Mouse (Mus musculus): ENCODE results near the gene Tacc2. TPM values are rescaled to one million over a fixed set of nuclear protein-coding genes. Genes with fewer than 3 reads are reported as not detected.

Gene Tacc2
- polyA plus RNA-seq, 1 experiment from 2014 or later, result 63.4 TPM

GRCm38 (mm10) chr7:130648061-130648460, 70.8 kb downstream of the Tacc2 start:
- H3K4me2 ChIP-seq (ENCODE audit: low read depth, low read length), result no peak overlapping the region

GRCm38 (mm10) chr7:130649257-130649656, 72.0 kb downstream of the Tacc2 start:
- no peak for ATAC-seq (ENCODE audit: low read depth)
- Histone ChIP-seq H3K27me3 (ENCODE audit: control insufficient read depth, insufficient read depth, low read length) (no peaks in the 10 kb centered on the region), H3K36me3 (ENCODE audit: control insufficient read depth, insufficient read depth, low read length) (no peaks in the 10 kb centered on the region), H3K4me3 (ENCODE audit: low read depth, low read length) (no peak overlapping the region), H3K4me2 (ENCODE audit: low read depth, low read length) (no peak overlapping the region), H3K27ac (ENCODE audit: low read depth, low read length) (no peak overlapping the region; the same call in 1 of the 2 replicates), H3K9me3 (ENCODE audit: control insufficient read depth, low read length) (no peaks in the 10 kb centered on the region), H3K9ac (replicated peaks; ENCODE audit: low read depth, low read length) (no peak overlapping the region), H3K4me1 (ENCODE audit: control insufficient read depth, insufficient read depth, low read length) (peaks cover 7% of the 10 kb centered on the region; the same call in 1 of the 2 replicates)
- 39% methylated on average over 7 of the region's 7 CpGs for WGBS

More at GRCm38 (mm10) chr7:130648061-130648460, 70.8 kb downstream of the Tacc2 start:
- Histone ChIP-seq H3K36me3 (ENCODE audit: control insufficient read depth, insufficient read depth, low read length) (no peaks in the 10 kb centered on the region), H3K9ac (replicated peaks; ENCODE audit: low read depth, low read length) (no peak overlapping the region), H3K27ac (ENCODE audit: low read depth, low read length) (no peak overlapping the region), H3K27me3 (ENCODE audit: control insufficient read depth, insufficient read depth, low read length) (no peaks in the 10 kb centered on the region), H3K9me3 (ENCODE audit: control insufficient read depth, low read length) (no peaks in the 10 kb centered on the region), H3K4me3 (ENCODE audit: low read depth, low read length) (no peak overlapping the region), H3K4me1 (ENCODE audit: control insufficient read depth, insufficient read depth, low read length) (peaks cover 4% of the 10 kb centered on the region; the same call in 1 of the 2 replicates)
- ATAC-seq (ENCODE audit: low read depth), result no peak
- WGBS, result 66% methylated on average over 4 of the region's 4 CpGs

GRCm38 (mm10) chr7:130650621-130651020, 73.4 kb downstream of the Tacc2 start:
- H3K4me1 ChIP-seq (ENCODE audit: control insufficient read depth, insufficient read depth, low read length), result peaks cover 7% of the 10 kb centered on the region; the same call in 1 of the 2 replicates
- 86% methylated on average over 5 of the region's 5 CpGs for WGBS
- no peak for ATAC-seq (ENCODE audit: low read depth)
- H3K36me3 ChIP-seq (ENCODE audit: control insufficient read depth, insufficient read depth, low read length), result no peaks in the 10 kb centered on the region
- no peaks in the 10 kb centered on the region for H3K27me3 ChIP-seq (ENCODE audit: control insufficient read depth, insufficient read depth, low read length)
- H3K4me2 ChIP-seq (ENCODE audit: low read depth, low read length), result no peak overlapping the region
- H3K27ac ChIP-seq (ENCODE audit: low read depth, low read length), result no peak overlapping the region
- no peak overlapping the region for H3K4me3 ChIP-seq (ENCODE audit: low read depth, low read length)
- H3K9ac ChIP-seq (replicated peaks; ENCODE audit: low read depth, low read length), result no peak overlapping the region
- no peaks in the 10 kb centered on the region for H3K9me3 ChIP-seq (ENCODE audit: control insufficient read depth, low read length)

GRCm38 (mm10) chr7:130653036-130653555, 75.9 kb downstream of the Tacc2 start:
- no peaks in the 10 kb centered on the region for H3K9me3 ChIP-seq (ENCODE audit: control insufficient read depth, low read length)
- 37% methylated on average over 6 of the region's 6 CpGs for WGBS
- no peak overlapping the region for H3K4me2 ChIP-seq (ENCODE audit: low read depth, low read length)
- no peak overlapping the region for H3K9ac ChIP-seq (replicated peaks; ENCODE audit: low read depth, low read length)
- peaks cover 3% of the 10 kb centered on the region; the same call in 1 of the 2 replicates for H3K4me1 ChIP-seq (ENCODE audit: control insufficient read depth, insufficient read depth, low read length)
- no peak for ATAC-seq (ENCODE audit: low read depth)
- H3K36me3 ChIP-seq (ENCODE audit: control insufficient read depth, insufficient read depth, low read length), result no peaks in the 10 kb centered on the region
- H3K4me3 ChIP-seq (ENCODE audit: low read depth, low read length), result no peak overlapping the region
- H3K27ac ChIP-seq (ENCODE audit: low read depth, low read length), result no peak overlapping the region
- no peaks in the 10 kb centered on the region for H3K27me3 ChIP-seq (ENCODE audit: control insufficient read depth, insufficient read depth, low read length)

- H3K9me3 ChIP-seq (ENCODE audit: control insufficient read depth, low read length), result no peaks in the 10 kb centered on the region
- no peak overlapping the region for H3K4me3 ChIP-seq (ENCODE audit: low read depth, low read length)
- no peaks in the 10 kb centered on the region for H3K27me3 ChIP-seq (ENCODE audit: control insufficient read depth, insufficient read depth, low read length)
- H3K9ac ChIP-seq (replicated peaks; ENCODE audit: low read depth, low read length), result no peak overlapping the region
- H3K27ac ChIP-seq (ENCODE audit: low read depth, low read length), result no peak overlapping the region
- no peak for ATAC-seq (ENCODE audit: low read depth)
- no peak overlapping the region for H3K4me2 ChIP-seq (ENCODE audit: low read depth, low read length)
- H3K4me1 ChIP-seq (ENCODE audit: control insufficient read depth, insufficient read depth, low read length), result peaks cover 3% of the 10 kb centered on the region; the same call in 1 of the 2 replicates
- no peaks in the 10 kb centered on the region for H3K36me3 ChIP-seq (ENCODE audit: control insufficient read depth, insufficient read depth, low read length)
- WGBS, result 82% methylated on average over 2 of the region's 2 CpGs
Observed at GRCm38 (mm10) chr7:130654562-130654961, 77.3 kb downstream of the Tacc2 start.

- H3K36me3 ChIP-seq (ENCODE audit: control insufficient read depth, insufficient read depth, low read length), result no peaks in the 10 kb centered on the region
- H3K4me1 ChIP-seq (ENCODE audit: control insufficient read depth, insufficient read depth, low read length), result peaks cover 3% of the 10 kb centered on the region; the same call in 1 of the 2 replicates
- no peak overlapping the region for H3K4me2 ChIP-seq (ENCODE audit: low read depth, low read length)
- no peak overlapping the region for H3K27ac ChIP-seq (ENCODE audit: low read depth, low read length)
- ATAC-seq (ENCODE audit: low read depth), result no peak
- 93% methylated on average over 8 of the region's 8 CpGs for WGBS
- no peak overlapping the region for H3K9ac ChIP-seq (replicated peaks; ENCODE audit: low read depth, low read length)
- H3K27me3 ChIP-seq (ENCODE audit: control insufficient read depth, insufficient read depth, low read length), result no peaks in the 10 kb centered on the region
- H3K4me3 ChIP-seq (ENCODE audit: low read depth, low read length), result no peak overlapping the region
- no peaks in the 10 kb centered on the region for H3K9me3 ChIP-seq (ENCODE audit: control insufficient read depth, low read length)
Observed at GRCm38 (mm10) chr7:130656965-130657364, 79.7 kb downstream of the Tacc2 start.

- 82% methylated on average over 13 of the region's 13 CpGs for WGBS
- Histone ChIP-seq H3K27ac (ENCODE audit: low read depth, low read length) (no peak overlapping the region), H3K4me1 (ENCODE audit: control insufficient read depth, insufficient read depth, low read length) (peaks cover 3% of the 10 kb centered on the region; the same call in 1 of the 2 replicates), H3K36me3 (ENCODE audit: control insufficient read depth, insufficient read depth, low read length) (no peaks in the 10 kb centered on the region), H3K27me3 (ENCODE audit: control insufficient read depth, insufficient read depth, low read length) (no peaks in the 10 kb centered on the region), H3K4me2 (ENCODE audit: low read depth, low read length) (no peak overlapping the region), H3K4me3 (ENCODE audit: low read depth, low read length) (no peak overlapping the region), H3K9me3 (ENCODE audit: control insufficient read depth, low read length) (no peaks in the 10 kb centered on the region), H3K9ac (replicated peaks; ENCODE audit: low read depth, low read length) (no peak overlapping the region)
- ATAC-seq (ENCODE audit: low read depth), result no peak
Observed at GRCm38 (mm10) chr7:130657751-130658150, 80.5 kb downstream of the Tacc2 start.

- no peaks in the 10 kb centered on the region for H3K27me3 ChIP-seq (ENCODE audit: control insufficient read depth, insufficient read depth, low read length)
- no peak overlapping the region for H3K27ac ChIP-seq (ENCODE audit: low read depth, low read length)
- H3K9ac ChIP-seq (replicated peaks; ENCODE audit: low read depth, low read length), result no peak overlapping the region
- H3K9me3 ChIP-seq (ENCODE audit: control insufficient read depth, low read length), result no peaks in the 10 kb centered on the region
- no peak overlapping the region for H3K4me2 ChIP-seq (ENCODE audit: low read depth, low read length)
- no peak overlapping the region for H3K4me3 ChIP-seq (ENCODE audit: low read depth, low read length)
- WGBS, result 93% methylated on average over 5 of the region's 5 CpGs
- no peaks in the 10 kb centered on the region for H3K36me3 ChIP-seq (ENCODE audit: control insufficient read depth, insufficient read depth, low read length)
- H3K4me1 ChIP-seq (ENCODE audit: control insufficient read depth, insufficient read depth, low read length), result no peaks in the 10 kb centered on the region; the same call in 1 of the 2 replicates
- no peak for ATAC-seq (ENCODE audit: low read depth)
Observed at GRCm38 (mm10) chr7:130659129-130659528, 81.9 kb downstream of the Tacc2 start.

GRCm38 (mm10) chr7:130662250-130662649, 85.0 kb downstream of the Tacc2 start:
- no peaks in the 10 kb centered on the region for H3K36me3 ChIP-seq (ENCODE audit: control insufficient read depth, insufficient read depth, low read length)
- no peaks in the 10 kb centered on the region for H3K9me3 ChIP-seq (ENCODE audit: control insufficient read depth, low read length)
- H3K27me3 ChIP-seq (ENCODE audit: control insufficient read depth, insufficient read depth, low read length), result no peaks in the 10 kb centered on the region
- H3K4me3 ChIP-seq (ENCODE audit: low read depth, low read length), result no peak overlapping the region
- 65% methylated on average over 5 of the region's 5 CpGs for WGBS
- no peak overlapping the region for H3K27ac ChIP-seq (ENCODE audit: low read depth, low read length)
- ATAC-seq (ENCODE audit: low read depth), result no peak
- H3K9ac ChIP-seq (replicated peaks; ENCODE audit: low read depth, low read length), result no peak overlapping the region
- no peaks in the 10 kb centered on the region; the same call in 1 of the 2 replicates for H3K4me1 ChIP-seq (ENCODE audit: control insufficient read depth, insufficient read depth, low read length)
- no peak overlapping the region for H3K4me2 ChIP-seq (ENCODE audit: low read depth, low read length)

Data from neural tube, embryonic 14.5 days (tissue).